Mouse (Mus musculus): ENCODE data around the gene Acot7. TPM values are rescaled to one million over a fixed set of nuclear protein-coding genes. Genes with fewer than 3 reads are reported as not detected.

Gene Acot7
- total RNA-seq (2023), result 11.1 TPM

DNA sequence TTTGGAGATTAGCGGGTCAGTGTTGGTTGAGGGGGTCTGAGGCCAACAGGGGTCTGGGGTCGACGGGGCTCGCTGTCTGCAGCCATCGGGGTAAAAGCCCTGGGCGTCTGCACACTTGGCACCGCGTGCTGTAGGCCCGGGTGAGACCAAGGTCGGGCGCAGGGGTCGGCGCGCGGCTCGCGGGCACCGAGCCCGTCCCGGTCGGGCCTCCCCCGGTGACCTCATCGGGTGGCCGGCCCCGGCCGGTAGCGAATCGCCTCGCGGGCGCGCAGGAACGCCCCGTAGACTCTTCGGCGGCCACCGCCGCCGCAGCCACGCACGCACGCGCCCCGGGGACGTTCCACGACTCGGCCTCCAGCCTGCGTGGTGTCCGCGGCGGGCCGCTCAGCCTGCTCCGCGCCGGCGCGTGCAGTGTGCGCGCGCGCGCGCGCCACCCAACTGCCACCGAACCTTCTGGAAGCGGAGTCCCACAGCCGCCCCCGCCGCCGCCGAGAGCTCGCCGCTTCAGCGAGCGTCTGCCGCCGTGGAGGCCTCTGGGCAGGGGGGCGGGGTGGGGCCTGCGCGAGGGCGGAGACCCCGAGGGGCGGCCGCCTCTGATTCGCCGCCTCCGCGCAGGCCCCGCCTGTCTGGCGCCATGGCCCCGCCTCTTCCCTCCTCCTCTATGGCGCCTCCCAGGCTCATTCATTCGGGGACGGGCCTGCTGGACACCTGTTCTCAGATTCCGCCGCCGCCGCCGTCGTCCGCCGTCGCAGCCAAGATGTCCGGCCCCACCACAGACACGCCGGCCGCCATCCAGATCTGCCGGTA lies at the start of gene Acot7:
Gene Acot7 (plus strand): TSS at position 598 of the 807 bp plus-strand sequence.

DNA sequence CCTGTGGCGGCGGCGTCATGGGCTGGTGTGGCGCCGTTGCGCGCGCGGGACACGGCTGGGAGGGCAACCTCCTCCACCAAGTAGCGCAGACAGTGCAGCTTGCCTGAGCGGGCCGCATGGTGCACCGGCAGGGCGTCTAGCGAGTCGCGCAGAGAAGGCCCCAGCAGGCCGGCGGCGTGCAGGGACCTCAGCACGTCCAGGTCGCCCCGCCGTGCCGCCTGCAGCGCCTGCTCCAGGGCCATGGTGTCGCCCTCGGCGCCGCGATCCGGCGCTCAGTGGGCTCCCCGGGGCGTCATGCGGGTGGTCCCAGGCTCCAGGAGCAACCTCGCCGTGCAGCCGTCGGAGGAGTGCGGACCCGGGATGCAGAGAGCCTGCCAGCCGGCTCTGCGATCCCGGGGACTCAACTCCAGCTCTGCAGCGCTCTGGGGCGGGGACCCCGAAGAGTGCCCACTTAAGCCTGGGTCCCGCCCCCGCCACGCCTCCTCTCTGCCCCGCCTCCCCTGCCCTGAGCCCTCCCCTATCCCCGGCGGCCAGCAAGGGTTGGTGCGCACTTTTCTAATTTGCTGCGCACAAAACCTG lies 25.9 kb upstream of the Acot7 start, which contains the start of gene Espn:
Gene Espn (minus strand): TSS at position 406 of the 579 bp plus-strand sequence.

DNA sequence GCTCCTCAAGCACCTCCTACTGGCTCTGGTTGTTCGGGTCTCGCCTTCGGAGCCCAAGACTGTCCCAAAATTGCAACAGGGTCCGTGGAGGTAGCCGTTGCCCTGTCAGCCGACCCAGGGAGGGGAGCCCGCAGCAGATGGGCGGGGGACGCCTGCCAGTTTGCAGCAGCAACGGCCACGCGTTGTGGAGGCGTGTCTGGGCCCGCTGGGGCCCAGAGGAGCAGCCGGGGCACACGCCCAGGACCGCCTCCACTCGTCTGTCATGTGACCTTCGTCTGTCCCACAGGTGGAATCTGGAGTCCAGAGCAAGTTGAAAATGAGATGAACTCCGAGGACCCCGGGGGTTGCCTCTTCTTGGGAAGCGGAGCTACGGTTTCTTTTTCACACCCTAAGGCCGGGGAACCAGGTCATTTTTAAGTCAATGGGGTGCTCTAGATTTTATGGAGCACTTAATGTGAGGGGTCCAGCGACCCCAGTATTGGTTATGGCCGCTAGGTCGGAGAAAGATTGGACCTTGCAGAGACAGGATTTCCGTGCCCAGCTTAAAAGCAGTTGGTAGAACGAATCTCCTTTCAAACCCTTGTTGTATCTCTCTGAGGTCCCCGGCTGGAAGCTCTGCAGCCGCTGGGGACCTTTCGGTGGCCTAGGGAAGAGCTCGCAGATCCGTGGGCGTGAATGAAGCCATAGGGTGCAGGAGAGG lies 19.2 kb upstream of the Acot7 start, which contains the start of gene Hes2:
Gene Hes2 (plus strand): TSS at position 283 of the 700 bp plus-strand sequence.

DNA sequence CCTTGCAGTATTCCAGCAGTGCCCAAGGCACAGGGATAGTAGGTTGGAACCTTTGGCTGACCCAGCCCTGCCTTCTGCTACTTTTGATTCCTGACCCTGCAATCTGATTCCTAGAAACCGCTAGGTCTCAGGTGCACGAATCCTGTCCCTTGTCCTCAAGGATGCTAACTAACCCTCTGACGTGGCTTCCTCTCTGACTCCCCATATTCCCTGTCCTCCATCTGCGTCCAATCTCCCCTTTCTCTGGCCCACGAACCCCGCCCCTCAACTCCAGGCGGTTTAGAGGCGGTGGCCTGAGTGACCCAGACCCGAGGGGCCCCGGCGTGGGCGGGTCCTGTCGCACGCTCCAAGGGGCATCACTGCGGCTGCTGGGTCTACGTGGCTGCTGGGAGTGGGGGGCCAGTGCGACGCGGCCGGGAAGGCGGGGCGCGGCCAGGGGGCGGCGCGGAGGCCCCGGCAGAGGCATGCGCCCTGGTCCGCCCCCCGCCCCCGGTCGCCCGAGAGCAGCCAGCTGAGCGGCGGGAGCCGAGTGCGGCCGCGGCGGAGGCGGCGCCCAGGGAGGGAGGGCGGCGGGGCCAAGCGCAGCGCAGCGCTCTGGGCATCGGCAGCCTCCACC lies 95.8 kb downstream of the Acot7 start, which contains the start of gene Gpr153:
Gene Gpr153 (plus strand): TSS at position 612 of the 616 bp plus-strand sequence.

DNA sequence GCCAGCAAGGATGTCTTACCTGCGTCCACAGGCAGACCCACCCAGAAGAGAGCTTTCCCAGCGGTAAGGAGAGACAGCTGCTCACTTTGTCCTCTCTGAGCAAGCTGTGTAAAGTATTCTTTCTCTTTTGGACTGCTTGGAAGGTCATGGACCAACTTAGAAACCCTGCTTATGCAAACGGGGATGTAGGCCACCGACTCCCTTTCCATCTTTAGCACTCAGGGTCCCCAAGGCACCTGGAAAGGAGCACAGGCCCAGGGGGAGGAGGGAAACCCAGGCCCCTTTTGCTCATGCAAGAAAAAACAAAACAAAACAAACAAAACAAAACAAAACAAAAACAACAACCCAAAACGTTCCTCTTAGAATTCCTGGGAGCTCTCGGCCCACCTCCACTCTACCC lies 113.6 kb downstream of the Acot7 start, which contains the start of gene Hes3:
Gene Hes3 (minus strand): TSS at position 101 of the 400 bp plus-strand sequence.

DNA sequence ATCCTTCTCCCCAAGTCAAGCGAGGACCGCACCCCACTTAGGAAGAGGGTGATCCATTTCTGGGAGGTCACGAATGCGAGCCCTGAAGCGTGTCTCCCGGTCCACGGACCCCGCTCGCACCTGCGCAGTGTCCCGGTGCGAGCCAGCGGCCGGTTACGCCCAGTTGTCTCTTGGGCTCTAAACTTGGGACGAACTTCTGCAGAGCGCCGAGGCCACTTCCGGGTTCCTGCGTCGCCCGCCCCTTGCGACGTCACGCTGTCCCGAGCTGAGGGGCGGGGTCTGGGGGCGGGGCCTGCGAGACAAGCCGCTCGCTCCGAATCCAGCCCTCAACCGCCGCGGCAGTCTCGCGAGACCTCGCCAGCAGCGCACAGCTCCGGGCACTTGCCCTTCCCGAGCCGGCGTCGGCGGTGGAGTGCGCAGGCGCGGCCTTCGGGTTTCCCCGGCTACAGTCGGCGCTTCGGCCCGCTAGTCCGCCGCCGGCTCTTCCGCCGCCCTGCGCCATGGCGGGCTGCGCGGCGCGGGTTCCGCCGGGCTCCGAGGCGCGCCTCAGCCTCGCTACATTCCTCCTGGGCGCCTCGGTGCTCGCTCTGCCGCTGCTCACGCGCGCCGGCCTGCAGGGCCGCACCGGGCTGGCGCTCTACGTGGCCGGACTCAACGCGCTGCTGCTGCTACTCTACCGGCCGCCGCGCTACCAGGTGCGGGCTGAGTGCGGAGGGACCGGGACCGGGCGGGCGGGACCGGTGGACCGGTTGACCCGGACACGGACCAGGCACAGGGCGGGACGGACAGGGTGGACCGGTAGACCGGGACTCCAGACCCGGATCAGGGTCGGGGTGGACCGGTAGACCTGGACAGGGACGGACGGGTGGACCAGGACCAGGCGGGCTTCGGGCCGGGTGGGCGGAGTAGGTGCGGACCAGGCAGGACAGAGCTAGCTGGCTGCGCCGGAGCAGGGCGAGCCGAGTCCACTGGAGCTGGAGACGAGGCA lies 119.2 kb downstream of the Acot7 start, which contains the start of gene Icmt:
Gene Icmt (plus strand): TSS at position 354 of the 988 bp plus-strand sequence.

DNA sequence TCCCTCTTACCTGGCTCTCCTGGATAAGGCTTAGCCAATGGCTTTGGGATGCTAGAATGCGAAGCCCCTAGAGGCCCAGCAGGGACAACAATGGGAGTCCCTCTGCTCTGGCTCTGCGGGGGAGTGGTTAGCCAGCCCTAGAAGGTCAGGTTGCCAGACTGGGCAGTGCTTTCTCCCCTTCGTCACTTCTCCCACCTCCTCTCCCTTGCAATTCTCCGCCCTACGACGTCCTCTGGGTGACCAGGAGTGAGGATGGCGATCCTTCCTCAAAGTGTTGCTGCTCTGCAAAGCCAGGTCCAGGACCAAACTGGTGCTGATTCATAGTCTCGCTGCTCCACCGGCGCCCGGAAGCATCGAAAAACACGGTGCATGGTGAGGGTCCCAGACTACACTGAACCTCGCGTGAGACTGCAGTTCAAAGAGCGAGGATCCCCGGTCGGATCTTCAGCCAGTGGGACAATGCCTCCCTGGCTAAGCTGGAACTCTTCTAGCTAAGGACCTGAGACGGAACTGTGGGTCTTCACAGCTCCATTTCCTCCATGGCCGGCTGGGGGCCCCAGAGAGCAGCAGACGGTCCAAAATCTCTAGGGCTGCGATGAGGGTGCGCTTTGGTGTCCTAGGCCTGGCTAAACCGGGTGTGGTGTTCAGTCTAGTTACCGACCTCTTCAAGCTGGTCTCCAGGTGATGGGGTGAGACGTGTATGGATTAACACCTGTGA lies 140.7 kb downstream of the Acot7 start, which contains the start of gene Rnf207:
Gene Rnf207 (minus strand): TSS at position 477 of the 718 bp plus-strand sequence.

Other genes with a start within 250 kb of the Acot7 start
- gene Dnajc11, start 244.4 kb upstream of the Acot7 start, total RNA-seq (2023), result 52.0 TPM
- 39.3 TPM for gene Thap3, start 189.1 kb upstream of the Acot7 start, total RNA-seq (2023)
- 6.7 TPM for gene Phf13, start 181.9 kb upstream of the Acot7 start, total RNA-seq (2023)
- gene Klhl21, start 169.3 kb upstream of the Acot7 start, total RNA-seq (2023), result 26.0 TPM
- 19.7 TPM for gene Zbtb48, start 150.5 kb upstream of the Acot7 start, total RNA-seq (2023)
- not detected for gene Tas1r1, start 139.6 kb upstream of the Acot7 start, total RNA-seq (2023)
- 43.3 TPM for gene Nol9, start 138.8 kb upstream of the Acot7 start, total RNA-seq (2023)
- 2.4 TPM for gene Plekhg5, start 105.6 kb upstream of the Acot7 start, total RNA-seq (2023)
- gene Tnfrsf25, start 62.2 kb upstream of the Acot7 start, total RNA-seq (2023), result 9.0 TPM
- 0.64 TPM for gene Espn, start 25.8 kb upstream of the Acot7 start, total RNA-seq (2023)
- not detected for gene Hes2, start 19.3 kb upstream of the Acot7 start, total RNA-seq (2023)
- gene Gpr153, start 96.1 kb downstream of the Acot7 start, total RNA-seq (2023), result 0.58 TPM
- gene Hes3, start 113.5 kb downstream of the Acot7 start, total RNA-seq (2023), result not detected
- 18.1 TPM for gene Icmt, start 119.1 kb downstream of the Acot7 start, total RNA-seq (2023)
- not detected for gene Rnf207, start 140.9 kb downstream of the Acot7 start, total RNA-seq (2023)
- gene Rpl22, start 147.6 kb downstream of the Acot7 start, total RNA-seq (2023), result 1,082 TPM
- 0.06 TPM for gene Chd5, start 160.5 kb downstream of the Acot7 start, total RNA-seq (2023)

All from CD8-positive naive resting alpha-beta T cell, adult 57 days (primary cell).